Mouse (Mus musculus) gastrocnemius, adult 18-20 months (tissue): ENCODE data around the gene Nutm2. TPM values are rescaled to one million over a fixed set of nuclear protein-coding genes. Genes with fewer than 3 reads are reported as not detected.
"Not testable (repeated sequence)": the region's sequence is repeated elsewhere in the genome, so short reads cannot be mapped to it uniquely, and the experiment has no call there.

ENCODE experiments used
- DNase-seq: peaks from one replicate; pipeline ENCODE4 v3.0.0; 2021; ENCODE audit warnings: low spot score
- long read RNA-seq, 2 experiments: library from polyadenylated mRNA; stranded (forward); transcript quantifications; one replicate each; pipeline ENCODE4 v2.0.0; 2021
- total RNA-seq, 2 experiments: library from RNA; stranded (reverse); gene quantifications; 2 replicates each; pipeline ENCODE4 v1.2.3; 2021

Gene Nutm2
- total RNA-seq, result not detected
- long read RNA-seq, experiment 1, result 0 reads
- long read RNA-seq, experiment 2, result 0 reads

DNA sequence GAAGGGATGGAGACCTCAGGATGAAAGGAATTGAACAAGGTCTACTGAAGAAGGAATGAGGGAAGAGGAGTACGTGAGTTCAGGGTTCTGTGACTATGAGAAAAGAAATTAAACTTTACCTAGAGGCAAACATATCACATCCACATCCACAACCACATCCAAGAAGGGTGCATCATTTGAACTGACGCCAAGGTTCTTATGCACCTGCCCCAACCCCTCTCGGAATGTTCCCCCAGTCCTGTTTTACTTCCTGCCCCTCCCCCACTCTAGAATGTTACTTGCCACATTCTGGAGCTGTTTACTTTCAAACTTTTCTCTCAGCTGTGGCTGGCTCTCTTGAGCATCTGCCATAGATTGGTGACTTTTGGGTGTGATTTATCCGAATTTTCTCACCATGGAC, at the start of gene Nutm2:
Nutm2 (plus strand) TSS at position 301 of the 400 bp plus-strand sequence.
- DNase-seq, result no peak

DNA sequence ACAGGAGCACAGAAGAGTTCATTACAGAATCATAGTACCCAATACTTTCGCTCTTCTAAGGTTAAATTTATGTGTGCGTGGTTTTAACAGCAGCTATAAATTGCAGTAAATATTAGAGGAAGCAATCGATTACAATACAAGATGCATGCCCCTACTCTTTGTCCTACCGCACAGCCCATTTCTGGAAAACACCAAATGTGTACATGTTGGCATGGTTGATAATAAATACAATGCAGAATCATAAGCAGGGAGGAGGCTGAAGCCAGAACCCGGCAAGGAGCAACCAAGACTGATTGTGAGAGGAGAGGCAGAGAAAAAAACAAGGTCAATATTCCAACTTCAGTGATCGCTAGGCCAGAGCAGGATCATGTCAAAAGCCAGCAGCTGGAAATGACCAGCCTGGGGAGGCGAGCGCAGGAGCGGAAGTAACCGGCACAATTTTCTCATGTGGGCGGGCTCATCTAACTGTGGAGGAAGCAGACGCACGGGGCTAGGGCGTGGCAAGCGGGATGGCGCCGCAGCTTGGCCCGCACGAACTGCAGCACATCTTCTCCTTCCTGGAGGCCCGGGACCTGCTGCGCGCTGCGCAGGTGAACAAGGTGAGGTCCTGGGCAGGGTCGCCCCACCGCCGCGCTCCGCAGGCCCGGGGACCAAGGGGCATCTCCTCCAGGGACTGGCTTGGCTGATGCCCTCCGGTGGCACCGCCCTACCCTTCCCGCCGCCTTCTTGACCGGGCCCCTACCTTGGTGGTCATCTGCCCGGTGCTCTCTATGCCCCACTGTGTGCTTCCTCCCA, 49.5 kb upstream of the Nutm2 start, which contains the start of gene Fbxw17:
Fbxw17 (plus strand) TSS at position 476 of the 795 bp plus-strand sequence.
- DNase-seq, result peak; percentile 74

DNA sequence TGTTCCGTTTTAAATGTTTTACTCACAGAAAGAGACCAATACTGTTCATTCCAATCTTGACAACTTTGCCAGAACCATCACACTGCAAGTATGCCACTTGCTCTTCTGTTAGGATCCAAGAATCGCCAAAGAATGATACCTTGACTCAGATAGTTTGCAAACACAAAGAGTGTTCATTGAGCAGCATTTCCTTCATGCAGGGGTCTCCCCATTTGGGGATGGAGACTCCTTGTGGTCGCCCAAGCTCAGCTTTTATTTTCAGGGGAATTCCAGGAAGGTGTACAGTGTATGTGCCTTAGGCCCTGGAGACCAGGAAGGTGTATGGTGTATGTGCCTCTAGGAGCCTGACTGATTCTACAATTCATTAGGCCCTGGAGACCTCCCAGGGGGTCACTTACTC, 48.7 kb upstream of the Nutm2 start:
- DNase-seq, result no peak

DNA sequence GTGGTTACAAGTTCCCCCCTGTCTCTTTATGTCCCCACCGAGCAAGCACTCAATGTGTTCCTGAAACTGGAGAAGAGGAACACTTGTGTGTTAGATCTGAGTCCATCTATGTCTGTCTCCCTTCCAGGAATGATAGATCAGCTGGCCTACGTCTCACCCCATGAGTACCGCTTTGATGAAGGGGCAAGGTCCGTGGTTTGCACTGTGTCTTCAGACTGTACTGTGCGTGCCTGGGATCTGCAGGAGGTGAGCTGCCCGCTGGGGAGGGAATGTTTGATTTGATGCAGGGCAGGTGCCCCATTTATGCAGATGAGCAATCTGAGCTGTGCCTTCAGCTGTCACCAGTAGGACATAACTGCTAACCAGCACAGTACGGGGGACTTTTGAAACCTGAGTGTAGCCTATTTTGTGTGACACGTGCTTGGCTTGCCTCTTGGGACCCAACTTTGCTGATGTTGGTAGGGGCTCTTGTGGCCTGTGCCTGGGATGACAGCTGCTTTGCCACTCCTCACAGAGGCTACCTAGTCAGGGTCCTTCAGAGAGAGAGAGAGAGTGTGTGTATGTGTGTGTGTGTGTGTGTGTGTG, 43.4 kb upstream of the Nutm2 start:
- peak; percentile 27 for DNase-seq

DNA sequence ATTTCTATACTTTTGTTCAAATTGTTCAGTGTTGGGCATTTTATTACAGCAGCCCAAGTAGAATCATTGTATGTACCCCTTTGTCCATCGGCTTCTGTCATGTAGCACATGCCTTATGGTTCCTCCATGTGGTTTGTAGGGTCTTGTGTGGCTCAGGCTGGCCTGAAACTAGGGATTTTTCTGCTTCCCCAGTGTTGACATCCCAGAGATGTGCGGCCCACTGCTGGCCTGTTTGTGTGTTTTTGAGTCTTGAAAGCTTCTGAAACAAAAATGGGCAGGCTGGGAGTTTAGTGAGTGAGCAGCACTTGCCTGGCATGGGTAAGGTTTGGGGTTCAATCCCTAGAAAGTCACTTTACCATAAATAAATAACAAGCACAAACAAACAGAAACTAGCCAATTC, 42.6 kb upstream of the Nutm2 start:
- DNase-seq, result no peak

DNA sequence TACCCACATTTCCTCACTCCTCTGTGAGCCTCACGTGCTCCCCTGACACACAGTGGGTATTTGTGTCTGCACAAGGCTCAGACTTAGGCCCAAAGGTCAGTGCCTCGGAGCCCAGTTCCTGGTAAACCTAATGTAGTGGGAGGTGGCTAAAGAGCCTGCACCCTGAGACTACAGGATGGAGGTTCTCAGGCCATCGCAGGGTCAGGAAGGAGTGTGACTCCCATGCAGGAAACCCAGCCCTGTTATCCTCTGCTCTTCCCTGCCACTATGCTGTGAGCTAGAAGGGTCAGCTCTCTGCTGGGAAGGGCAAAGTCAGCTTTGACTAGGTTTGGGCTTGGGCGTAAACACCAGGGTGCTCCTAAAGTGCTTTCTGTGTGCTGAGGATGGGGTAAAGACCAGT, 40.4 kb upstream of the Nutm2 start:
- no peak for DNase-seq

DNA sequence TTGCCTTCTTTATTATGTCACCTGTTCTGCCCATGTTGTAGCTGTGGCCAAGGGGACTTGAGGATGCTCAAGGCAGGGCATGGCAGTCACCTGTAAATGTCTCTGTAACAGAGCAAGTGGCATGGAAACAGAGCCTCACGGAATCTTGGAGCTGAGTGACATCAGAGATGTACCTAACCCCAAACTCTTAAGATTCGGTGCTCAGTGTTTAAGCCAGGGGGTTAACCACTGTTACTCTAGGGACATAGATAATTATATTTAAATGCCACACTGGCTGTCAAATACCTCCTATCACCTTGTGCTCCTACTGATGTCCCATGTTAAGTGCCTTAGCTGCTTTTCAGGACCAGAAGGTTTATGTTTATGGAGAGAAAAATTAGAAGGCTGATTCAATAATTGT, 23.3 kb upstream of the Nutm2 start, which contains the start of gene Gm47429:
Gm47429 (minus strand) TSS at position 101 of the 400 bp plus-strand sequence.
- DNase-seq, result no peak

DNA sequence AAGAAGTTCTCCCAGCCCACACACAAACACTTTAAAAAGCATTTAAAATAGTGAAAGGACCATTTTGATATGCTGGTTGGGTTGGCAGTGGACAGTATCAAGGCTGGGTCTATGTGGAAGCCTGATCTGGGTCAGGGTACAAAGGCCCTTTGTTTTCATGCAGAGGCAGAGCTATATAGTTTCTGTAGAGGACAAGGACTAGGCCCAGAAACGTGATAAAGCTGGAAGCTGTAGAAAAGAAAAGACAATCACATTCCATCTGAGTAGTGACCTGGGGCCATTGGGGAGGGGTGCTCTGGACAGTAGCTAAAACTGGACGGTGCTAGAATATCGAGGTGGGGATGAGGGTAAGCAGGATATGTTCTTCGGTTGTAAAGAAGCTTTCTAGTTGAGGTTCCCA, 21.8 kb upstream of the Nutm2 start:
- DNase-seq, result no peak

DNA sequence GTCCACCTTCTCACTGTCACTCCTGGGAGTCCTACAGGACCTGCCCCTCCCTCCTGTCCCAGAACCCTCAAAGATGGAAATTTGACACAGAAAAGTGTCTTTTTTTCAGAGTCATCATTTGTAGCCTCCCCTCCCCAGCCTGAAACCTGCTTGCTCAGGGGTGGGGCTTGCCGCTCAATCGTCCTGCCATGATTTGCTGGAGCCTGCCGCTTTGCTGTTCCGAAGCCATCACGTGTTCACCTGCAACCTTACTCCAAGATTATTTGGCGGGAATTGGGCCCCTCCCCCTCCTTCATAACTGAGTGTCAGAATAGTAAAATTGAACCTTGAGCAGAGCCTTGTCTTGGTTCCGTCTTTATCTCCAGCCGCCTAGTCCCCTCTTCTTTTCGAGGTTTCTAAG, 14.8 kb upstream of the Nutm2 start:
- DNase-seq, result not testable (repeated sequence)

DNA sequence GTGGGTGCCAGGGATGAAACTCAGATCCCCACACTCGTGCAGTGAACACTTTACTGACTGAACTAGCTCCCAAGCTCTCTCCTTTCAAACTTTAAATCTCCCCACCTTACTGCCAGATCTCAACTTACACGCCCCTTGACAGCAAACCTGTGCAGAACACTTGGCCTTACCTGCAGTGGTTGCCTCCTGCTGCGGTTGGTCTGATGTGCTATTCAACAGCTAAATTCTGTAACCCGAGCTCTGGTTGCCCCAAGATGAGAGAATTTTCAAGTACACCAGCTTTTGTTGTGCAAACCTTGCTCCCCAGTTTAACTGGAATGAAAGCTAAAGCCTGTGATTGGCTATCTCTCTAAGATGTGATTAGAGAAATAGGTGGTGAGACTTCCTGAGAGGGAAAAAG, 13.7 kb upstream of the Nutm2 start:
- DNase-seq, result no peak

DNA sequence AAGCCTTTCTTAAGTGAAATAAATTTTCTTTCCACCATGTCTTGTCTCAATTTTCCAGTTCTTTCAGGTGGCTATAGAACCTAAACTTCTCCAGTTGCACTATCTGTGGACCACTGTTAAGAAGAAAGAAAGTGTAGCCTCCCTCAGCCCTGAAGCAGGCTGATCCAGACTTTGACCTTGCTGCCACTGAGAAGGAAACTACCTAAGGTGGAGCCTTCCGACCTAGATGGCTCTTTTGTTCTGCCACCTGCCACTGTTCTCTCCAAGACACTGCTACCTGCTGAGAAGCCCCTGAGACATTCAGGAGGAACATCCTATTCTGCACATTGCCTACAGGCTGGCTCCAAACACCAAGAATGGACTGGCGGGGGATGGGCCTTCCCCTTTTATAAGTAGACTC, 6.7 kb upstream of the Nutm2 start:
- not testable (repeated sequence) for DNase-seq

DNA sequence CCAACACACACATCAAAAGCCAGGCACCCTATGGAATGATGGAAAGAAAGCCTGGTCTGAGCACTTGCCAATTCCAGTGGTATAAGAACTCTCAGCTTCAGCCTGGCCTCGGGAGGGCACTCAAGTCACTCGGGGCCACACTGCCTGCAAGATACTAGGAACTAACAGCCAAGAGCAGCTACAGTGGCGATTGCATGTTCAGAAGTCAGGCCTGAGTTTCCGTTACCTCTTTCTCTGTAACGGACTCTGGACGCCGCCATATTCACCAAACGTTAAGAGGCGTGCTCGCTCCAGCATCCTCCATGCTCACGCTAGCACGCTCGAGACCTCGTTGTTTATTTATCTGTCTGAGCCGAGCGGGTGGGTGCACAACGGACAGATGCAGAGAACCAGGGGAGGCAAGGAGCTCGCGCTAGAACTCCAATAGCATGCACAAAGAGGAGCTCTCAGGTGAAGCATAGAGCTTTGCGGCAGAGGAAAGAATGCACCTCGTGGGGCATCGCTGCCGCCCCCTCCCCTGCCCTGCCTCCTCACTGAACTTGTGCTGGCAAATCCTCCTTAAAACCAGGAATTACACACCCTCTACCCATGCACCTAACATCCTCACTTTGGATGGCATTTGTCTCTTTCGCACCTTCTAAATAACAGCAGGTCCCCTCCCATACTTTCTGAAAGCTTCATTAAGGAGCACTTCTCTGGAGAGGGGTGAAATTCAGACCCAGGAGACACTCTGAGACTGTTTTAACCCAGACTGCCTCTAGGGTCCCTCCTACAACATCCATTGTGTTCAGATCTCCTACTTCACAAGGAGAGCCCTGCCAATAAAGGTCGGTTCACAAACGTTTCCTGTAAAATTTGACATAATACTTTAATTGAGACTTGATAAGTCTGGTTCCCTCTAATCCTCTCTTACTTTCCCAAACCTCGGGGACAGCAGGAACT, 2.2 kb upstream of the Nutm2 start:
- DNase-seq, result no peak

DNA sequence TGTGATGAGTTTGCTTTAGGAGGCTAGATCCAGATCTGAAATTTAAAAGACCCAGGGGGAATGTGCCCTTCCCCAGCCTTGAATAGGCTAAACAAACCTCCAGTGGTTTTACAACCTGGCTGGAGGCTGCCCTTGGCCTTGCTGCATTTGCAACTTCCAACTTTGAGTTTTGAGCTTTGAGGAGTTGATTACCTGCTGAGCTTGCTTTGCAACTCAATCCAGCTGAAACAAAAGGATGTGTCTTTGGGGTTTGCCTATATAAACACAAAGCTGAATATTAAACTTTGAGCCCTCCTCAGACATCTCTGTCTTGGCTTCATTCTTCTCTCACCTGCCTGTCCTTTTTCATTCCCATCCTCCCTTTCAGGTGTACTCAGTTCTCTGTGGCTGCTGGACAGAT, 21.4 kb downstream of the Nutm2 start:
- DNase-seq, result not testable (repeated sequence)

DNA sequence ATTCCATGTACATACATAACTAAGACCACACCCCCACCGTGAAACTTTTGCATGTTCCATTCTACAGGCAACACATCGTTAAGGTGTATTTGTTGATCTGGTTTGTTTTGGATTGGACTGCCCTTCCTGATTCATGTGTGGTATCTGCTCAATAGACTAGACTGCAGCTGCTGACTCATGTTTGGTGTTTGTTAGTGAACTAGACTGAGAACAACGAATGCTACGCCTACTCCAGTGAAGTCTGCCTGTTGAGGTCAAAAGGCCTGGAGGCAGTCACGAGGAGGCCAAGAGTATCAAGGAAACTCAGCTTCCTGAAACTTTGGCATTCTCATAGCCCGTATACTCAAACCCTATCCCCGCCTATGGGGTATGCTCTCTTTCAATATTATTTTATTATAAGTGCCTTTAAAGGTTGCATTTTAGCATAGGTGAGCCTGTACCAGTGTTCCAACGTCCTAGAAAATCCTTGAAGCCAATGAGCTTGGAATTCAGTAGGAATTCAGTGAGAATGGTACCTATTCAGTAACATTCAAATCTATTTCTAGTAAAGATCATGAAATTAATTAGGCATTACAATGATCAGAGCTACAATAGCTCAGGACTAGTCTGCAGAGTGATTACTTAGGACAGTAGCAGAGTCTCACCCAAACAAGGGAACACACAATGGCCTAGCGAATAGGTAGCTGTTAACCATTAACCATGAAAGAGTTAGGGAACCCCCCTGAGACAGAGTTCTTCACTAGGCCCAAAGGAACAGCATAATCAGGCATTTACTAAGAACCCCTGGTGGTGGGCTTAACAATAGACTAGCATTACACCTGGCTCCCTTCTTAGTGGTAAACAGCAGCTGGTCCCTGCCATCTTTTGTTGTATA, 43.6 kb downstream of the Nutm2 start:
- not testable (repeated sequence) for DNase-seq

Other genes with a start within 250 kb of the Nutm2 start
- gene Gm906, start 217.0 kb upstream of the Nutm2 start, total RNA-seq, result not detected
- gene Fbxw17, start 49.4 kb upstream of the Nutm2 start, total RNA-seq, result 1 to 10 TPM; 3.8 to 5.2 TPM
- gene Gm47429, start 23.4 kb upstream of the Nutm2 start, total RNA-seq, result not detected
- not detected for gene Gm904, start 175.9 kb downstream of the Nutm2 start, total RNA-seq
- gene Gm8765, start 231.0 kb downstream of the Nutm2 start, total RNA-seq, result not detected